Mouse (Mus musculus) spleen, adult 2 months (tissue): ENCODE measurements around the gene Hmcn2. TPM values are rescaled to one million over a fixed set of nuclear protein-coding genes. Genes with fewer than 3 reads are reported as not detected.

Experiments
- DNase-seq, 2 experiments: peaks; one replicate each; pipeline versions ENCODE4 v3.0.0 to v3.0.0-alpha.2; 2012 to 2021; ENCODE audit warnings: low spot score in 2 of 2, low read depth in 1 of 2
- H3K27ac ChIP-seq: fragments of 200-500 bp; 2 replicates; pipeline ENCODE4 v1.5.1; 2012; ENCODE audit warnings: low read length, inconsistent platforms; ENCODE audit not compliant: insufficient read depth
- H3K27me3 ChIP-seq: fragments of 200-500 bp; 2 replicates; pipeline ENCODE4 v1.6.1; 2012; ENCODE audit warnings: mild to moderate bottlenecking, moderate library complexity, low read length, inconsistent platforms; ENCODE audit not compliant: control insufficient read depth, insufficient read depth
- H3K36me3 ChIP-seq: fragments of 200-500 bp; 2 replicates; pipeline ENCODE4 v1.6.1; 2012; ENCODE audit warnings: mild to moderate bottlenecking, low read length, inconsistent platforms; ENCODE audit not compliant: control insufficient read depth, insufficient read depth
- H3K4me1 ChIP-seq: fragments of 200-500 bp; 2 replicates; pipeline ENCODE4 v1.6.1; 2011; ENCODE audit warnings: inconsistent platforms; ENCODE audit not compliant: control insufficient read depth, insufficient read depth, insufficient read length
- H3K4me3 ChIP-seq: fragments of 200-500 bp; 2 replicates; pipeline ENCODE4 v1.5.1; 2011; ENCODE audit warnings: mild to moderate bottlenecking, inconsistent platforms; ENCODE audit not compliant: insufficient read depth, insufficient read length; ENCODE audit errors: extremely low read depth
- CTCF ChIP-seq: fragments of 200-500 bp; IDR thresholded peaks from 2 replicates; pipeline ENCODE4 v1.5.1; 2011; ENCODE audit warnings: mild to moderate bottlenecking, inconsistent platforms; ENCODE audit not compliant: insufficient read depth, insufficient read length, insufficient replicate concordance; ENCODE audit errors: extremely low read depth
- POLR2A ChIP-seq: fragments of 200-500 bp; IDR thresholded peaks from 2 replicates; pipeline ENCODE4 v1.6.1; 2011; ENCODE audit warnings: low read depth, low read length, inconsistent platforms
- WGBS: fragments of 180-500 bp; shearing (Covaris S2); methylation state at CpG from one replicate; pipeline ENCODE4 v1.1.7; 2018; 5-methylcytosine and 5-hydroxymethylcytosine counted together
- polyA plus RNA-seq: library from polyadenylated mRNA; depleted of rRNA; stranded (reverse); fragments of >200 nt; gene quantifications from 2 replicates; pipeline ENCODE4 v1.2.3, GENCODE M21; 2012

Gene Hmcn2
- polyA plus RNA-seq, 1 experiment, result 1.1 TPM

- no peak for DNase-seq
- Histone ChIP-seq H3K27ac (no peak overlapping the region), H3K27me3 (no peaks in the 10 kb centered on the region), H3K36me3 (no peaks in the 10 kb centered on the region), H3K4me1 (no peaks in the 10 kb centered on the region), H3K4me3 (no peak overlapping the region)
- WGBS, result 69% methylated on average over 6 of the region's 6 CpGs
- TF ChIP-seq CTCF, result no peak
- no peak for TF ChIP-seq POLR2A
Measured at GRCm38 (mm10) chr2:31422576-31422975, 108.4 kb downstream of the Hmcn2 start.

- H3K4me3 ChIP-seq, result no peak overlapping the region
- H3K36me3 ChIP-seq, result no peaks in the 10 kb centered on the region
- DNase-seq, result no peak
- H3K27me3 ChIP-seq, result no peaks in the 10 kb centered on the region
- no peak overlapping the region for H3K27ac ChIP-seq
- no peak for TF ChIP-seq POLR2A
- no peak for TF ChIP-seq CTCF
- 93% methylated on average over 5 of the region's 5 CpGs for WGBS
- no peaks in the 10 kb centered on the region for H3K4me1 ChIP-seq
Measured at GRCm38 (mm10) chr2:31431477-31431876, 117.3 kb downstream of the Hmcn2 start.

GRCm38 (mm10) chr2:31434746-31435145, 120.5 kb downstream of the Hmcn2 start:
- no peak for DNase-seq
- Histone ChIP-seq H3K27me3 (no peaks in the 10 kb centered on the region), H3K4me3 (no peak overlapping the region), H3K4me1 (no peaks in the 10 kb centered on the region), H3K36me3 (no peaks in the 10 kb centered on the region), H3K27ac (no peak overlapping the region)
- TF ChIP-seq CTCF (no peak), POLR2A (no peak)
- 31% methylated on average over 10 of the region's 10 CpGs for WGBS

- Histone ChIP-seq H3K27ac (no peak overlapping the region), H3K27me3 (no peaks in the 10 kb centered on the region), H3K4me1 (no peaks in the 10 kb centered on the region), H3K4me3 (no peak overlapping the region), H3K36me3 (no peaks in the 10 kb centered on the region)
- no peak for TF ChIP-seq POLR2A
- TF ChIP-seq CTCF, result peak; percentile 56; the same call in 1 of the 2 replicates
- 38% methylated on average over 6 of the region's 6 CpGs for WGBS
- DNase-seq, result peak in 1 of 2 experiments; percentile 34
Measured at GRCm38 (mm10) chr2:31435567-31435966, 121.4 kb downstream of the Hmcn2 start.

- H3K4me3 ChIP-seq, result no peak overlapping the region
- WGBS, result 95% methylated on average over 14 of the region's 14 CpGs
- no peak overlapping the region for H3K27ac ChIP-seq
- TF ChIP-seq CTCF, result no peak
- TF ChIP-seq POLR2A, result no peak
- no peaks in the 10 kb centered on the region for H3K36me3 ChIP-seq
- no peak for DNase-seq
- H3K27me3 ChIP-seq, result no peaks in the 10 kb centered on the region
- no peaks in the 10 kb centered on the region for H3K4me1 ChIP-seq
Measured at GRCm38 (mm10) chr2:31437480-31438245, 123.4 kb downstream of the Hmcn2 start.

- Histone ChIP-seq H3K4me3 (no peak overlapping the region), H3K27ac (no peak overlapping the region), H3K4me1 (no peaks in the 10 kb centered on the region; the same call in 1 of the 2 replicates), H3K36me3 (no peaks in the 10 kb centered on the region), H3K27me3 (no peaks in the 10 kb centered on the region)
- no peak for TF ChIP-seq POLR2A
- no peak for TF ChIP-seq CTCF
- no peak for DNase-seq
- 95% methylated on average over 6 of the region's 6 CpGs for WGBS
Measured at GRCm38 (mm10) chr2:31439576-31439975, 125.4 kb downstream of the Hmcn2 start.
